10 mouse cellular contexts compared by ENCODE assay signal in the genomic region with DNA sequence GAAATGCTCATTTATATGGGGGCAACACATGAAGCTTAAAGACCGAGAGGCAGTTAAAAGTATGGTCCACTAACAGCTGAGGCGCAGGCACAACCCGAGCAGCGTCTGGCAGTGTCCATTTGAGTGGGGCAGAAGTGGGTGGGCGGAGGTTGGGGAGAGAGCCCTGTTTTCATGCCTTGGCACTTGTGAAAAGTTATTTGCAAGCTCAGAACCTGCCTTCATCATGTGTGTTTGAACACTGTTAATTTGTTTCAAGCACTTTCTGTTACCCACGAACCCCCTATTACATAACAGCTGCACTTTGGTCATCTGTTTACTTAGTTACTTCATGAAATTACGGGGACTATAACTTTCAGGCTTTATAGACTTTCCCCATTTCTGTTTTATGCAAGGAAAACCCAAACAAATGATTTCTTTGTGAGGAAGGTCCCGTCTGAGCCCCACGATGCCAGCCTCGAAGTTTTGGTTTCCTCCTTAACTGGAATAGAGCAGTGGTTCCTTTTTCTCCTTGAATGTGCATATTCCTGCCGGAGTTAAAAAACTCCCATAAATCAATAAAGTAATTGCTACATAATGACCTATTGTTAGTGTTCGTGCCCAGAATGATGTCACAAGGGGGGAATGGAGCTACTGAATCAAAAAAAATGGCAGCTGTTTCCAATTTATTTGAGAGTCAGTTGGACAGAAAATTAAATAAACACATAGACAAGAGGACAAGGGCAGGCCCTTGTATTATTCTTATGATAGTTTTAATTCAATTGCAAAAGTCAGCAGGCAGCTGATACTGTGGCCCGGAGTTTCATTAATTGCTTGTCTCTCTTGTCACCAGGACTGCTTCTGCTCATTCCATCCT.
DNase-seq lines count a peak whose midpoint lies in the region; ATAC-seq and TF ChIP-seq lines count a peak whose summit lies in the region.
"Had no signal": no experiment of that assay in that cellular context is flagged by ENCODE, and none has a peak within 500 bp of the region (broad histone marks: within the 10 kb centered on the region; RNA-seq: fewer than 3 reads in every experiment).

No protein-coding gene starts in this region.

- peak; percentile 81 for ATAC-seq in intestine, embryonic 16.5 days
- no peak for ATAC-seq in megakaryocyte progenitor cell, adult 5-6 weeks (replicated peaks; ENCODE audit: poor library complexity)
- ATAC-seq in hindbrain, postnatal 0 days = no peak
- ATAC-seq: forebrain, embryonic 15.5 days had no signal

- DNase-seq in kidney, adult 2 months = peak; percentile 47
- DNase-seq in kidney, postnatal 25 days = no peak
- DNase-seq in embryo, embryonic 11.5 days (ENCODE audit: low read depth, low spot score) = peak; percentile 22
- DNase-seq in lung, postnatal 36 days = peak; percentile 44
- no peak for DNase-seq in hindbrain, postnatal 0 days (ENCODE audit: low spot score)

- no peak for TF ChIP-seq CTCF in kidney, adult 2 months (conservative IDR thresholded peaks at IDR 0.05; ENCODE audit: insufficient read depth, insufficient read length, low read depth, low read length)
- TF ChIP-seq CTCF in hindbrain, postnatal 0 days (IDR thresholded peaks at IDR 0.05; ENCODE audit: low read depth) = no peak

- no peak overlapping the region for H3K4me3 ChIP-seq in kidney, adult 2 months (ENCODE audit: insufficient read depth, low read depth, low read length)
- H3K4me3 ChIP-seq in intestine, embryonic 16.5 days (ENCODE audit: low read length) = no peak overlapping the region
- no peak overlapping the region for H3K4me3 ChIP-seq in hindbrain, postnatal 0 days (ENCODE audit: low read length)
- H3K4me3 ChIP-seq: forebrain, embryonic 15.5 days had no signal

- H3K27ac ChIP-seq in kidney, adult 2 months (ENCODE audit: insufficient read depth, low read depth, low read length) = no peak overlapping the region
- no peak overlapping the region for H3K27ac ChIP-seq in intestine, embryonic 16.5 days (ENCODE audit: low read length)
- no peak overlapping the region for H3K27ac ChIP-seq in hindbrain, postnatal 0 days
- H3K27ac ChIP-seq: forebrain, embryonic 15.5 days; macrophage had no signal

- no peaks in the 10 kb centered on the region for H3K36me3 ChIP-seq in kidney, adult 2 months (ENCODE audit: control insufficient read depth, insufficient read depth, low read length)
- no peaks in the 10 kb centered on the region for H3K36me3 ChIP-seq in intestine, embryonic 16.5 days (ENCODE audit: control insufficient read depth, insufficient read depth, low read length)
- no peaks in the 10 kb centered on the region for H3K36me3 ChIP-seq in hindbrain, postnatal 0 days (ENCODE audit: insufficient read depth, low read length)
- H3K36me3 ChIP-seq: forebrain, embryonic 15.5 days; G1E had no signal

- no peak overlapping the region for H3K9ac ChIP-seq in intestine, embryonic 16.5 days (ENCODE audit: low read depth, low read length)
- H3K9ac ChIP-seq in hindbrain, postnatal 0 days (replicated peaks; ENCODE audit: low read length) = no peak overlapping the region
- H3K9ac ChIP-seq: forebrain, embryonic 15.5 days had no signal

- 52% methylated on average over 13 of the region's 13 CpGs for WGBS in kidney, adult 2 months
- WGBS in intestine, embryonic 16.5 days = 24% methylated on average over 13 of the region's 13 CpGs
- 61% methylated on average over 13 of the region's 13 CpGs for WGBS in hindbrain, postnatal 0 days

- peak overlapping the region; percentile 26 for H3K4me2 ChIP-seq in intestine, embryonic 16.5 days (ENCODE audit: low read depth, low read length)
- H3K4me2 ChIP-seq in hindbrain, postnatal 0 days (ENCODE audit: low read depth, low read length) = no peak overlapping the region
- H3K4me2 ChIP-seq: forebrain, embryonic 15.5 days had no signal

- H3K9me3 ChIP-seq in intestine, embryonic 16.5 days (ENCODE audit: control insufficient read depth, low read length) = no peaks in the 10 kb centered on the region
- H3K9me3 ChIP-seq in hindbrain, postnatal 0 days (ENCODE audit: low read length) = no peaks in the 10 kb centered on the region
- H3K9me3 ChIP-seq: forebrain, embryonic 15.5 days had no signal

- H3K4me1 ChIP-seq in kidney, adult 2 months (ENCODE audit: control insufficient read depth, insufficient read depth, low read length) = no peaks in the 10 kb centered on the region
- peaks cover 2% of the 10 kb centered on the region; the same call in 1 of the 2 replicates for H3K4me1 ChIP-seq in intestine, embryonic 16.5 days (ENCODE audit: control insufficient read depth, insufficient read depth, low read length)
- no peaks in the 10 kb centered on the region for H3K4me1 ChIP-seq in hindbrain, postnatal 0 days (ENCODE audit: insufficient read depth, low read length)

- H3K27me3 ChIP-seq in kidney, adult 2 months (replicated peaks; ENCODE audit: control insufficient read depth, insufficient read depth, low read length) = no peaks in the 10 kb centered on the region
- H3K27me3 ChIP-seq in intestine, embryonic 16.5 days (replicated peaks; ENCODE audit: control insufficient read depth, insufficient read depth, low read length) = no peaks in the 10 kb centered on the region
- no peaks in the 10 kb centered on the region for H3K27me3 ChIP-seq in hindbrain, postnatal 0 days (ENCODE audit: insufficient read depth, low read length)

- no peak for TF ChIP-seq POLR2A in kidney, adult 2 months (IDR thresholded peaks at IDR 0.05; ENCODE audit: low read depth, low read length)

Comparison
In these comparisons a context has a peak if more than half of its experiments do, and no peak if none do; other contexts are left out.
1. DNase-seq: peak in kidney, adult 2 months (single experiment), embryo, embryonic 11.5 days (single experiment) and lung, postnatal 36 days (single experiment); none in kidney, postnatal 25 days (0 of 2) and hindbrain, postnatal 0 days (single experiment).